Mouse (Mus musculus) bone marrow, adult 2 months (tissue): Measurements from ENCODE around the gene Afmid.

Source experiments
- CTCF ChIP-seq: fragments of 200-500 bp; IDR thresholded peaks from 2 replicates; pipeline ENCODE4 v1.5.1; 2011; ENCODE audit warnings: low read length, control low read depth; ENCODE audit not compliant: control insufficient read depth, insufficient read depth
- POLR2A ChIP-seq: fragments of 200-500 bp; IDR thresholded peaks from 2 replicates; pipeline ENCODE4 v1.6.1; 2011; ENCODE audit warnings: low read depth, mild to moderate bottlenecking, control low read depth, low read length, borderline replicate concordance; ENCODE audit not compliant: control insufficient read depth

GRCm38 (mm10) chr11:117798160-117798541 is 27.6 kb upstream of the Afmid start:
- TF ChIP-seq CTCF = no peak
- no peak for TF ChIP-seq POLR2A
